Mouse (Mus musculus) lung, embryonic 16.5 days (tissue): Measurements from ENCODE around the gene Rora. TPM values are rescaled to one million over a fixed set of nuclear protein-coding genes. Genes with fewer than 3 reads are reported as not detected.

Source experiments
- ATAC-seq: fragments of 200-750 bp; cut with Nextera tagmentation; 2 replicates; pipeline ENCODE4 v1.8.0; 2017; ENCODE audit warnings: low read depth, mild to moderate bottlenecking, moderate library complexity
- H3K27ac ChIP-seq: fragments of 300-500 bp; sonication (generic); 2 replicates; pipeline ENCODE4 v1.5.1; 2014; ENCODE audit warnings: mild to moderate bottlenecking, control low read depth, low read length
- H3K27me3 ChIP-seq: fragments of 300-500 bp; sonication (generic); 2 replicates; pipeline ENCODE4 v1.6.1; 2014; ENCODE audit warnings: low read depth, low read length, mixed read lengths; ENCODE audit not compliant: control insufficient read depth, insufficient read depth
- H3K36me3 ChIP-seq: fragments of 300-500 bp; sonication (generic); 2 replicates; pipeline ENCODE4 v1.6.1; 2014; ENCODE audit warnings: low read length; ENCODE audit not compliant: control insufficient read depth, insufficient read depth
- H3K4me1 ChIP-seq: fragments of 300-500 bp; sonication (generic); replicated peaks from 2 replicates; pipeline ENCODE4 v1.6.1; 2014; ENCODE audit warnings: low read length, mixed read lengths; ENCODE audit not compliant: control insufficient read depth, insufficient read depth
- H3K4me2 ChIP-seq: fragments of 300-500 bp; sonication (generic); 2 replicates; pipeline ENCODE4 v1.6.1; 2014; ENCODE audit warnings: low read depth, low read length, control low read depth
- H3K4me3 ChIP-seq: fragments of 300-500 bp; sonication (generic); 2 replicates; pipeline ENCODE4 v1.5.1; 2014; ENCODE audit warnings: mild to moderate bottlenecking, low read length, control low read depth
- H3K9ac ChIP-seq: fragments of 300-500 bp; sonication (generic); 2 replicates; pipeline ENCODE4 v1.6.1; 2014; ENCODE audit warnings: low read length, control low read depth
- H3K9me3 ChIP-seq: fragments of 300-500 bp; sonication (generic); 2 replicates; pipeline ENCODE4 v1.6.1; 2016; ENCODE audit warnings: low read length; ENCODE audit not compliant: control insufficient read depth
- WGBS: fragments of 180-500 bp; shearing (Covaris S2); extraction: QIAGEN DNeasy Blood & Tissue Kit; methylation state at CpG from one replicate; pipeline ENCODE4 v1.1.7; 2014; 5-methylcytosine and 5-hydroxymethylcytosine counted together
- polyA plus RNA-seq: library from polyadenylated mRNA; unstranded; fragments of >200 nt; fragmentation: Nextera tagmentation; extraction: Ambion mirVana; gene quantifications from 2 replicates; pipeline ENCODE4 v1.2.1, GENCODE M21; 2015

Gene Rora
- polyA plus RNA-seq, 1 experiment from 2014 or later: 8.4 TPM

- 0 out of 2 replicates have a peak overlapping the region, but pooled peaks have one; percentile 11 for H3K4me2 ChIP-seq
- ATAC-seq: peak; percentile 94
Measured at GRCm38 (mm10) chr9:69259382-69259781, 605.8 kb downstream of the Rora start.

GRCm38 (mm10) chr9:69265151-69265550 is 611.6 kb downstream of the Rora start:
- H3K27ac ChIP-seq: no peak overlapping the region
- H3K4me3 ChIP-seq: no peak overlapping the region
- WGBS: 55% methylated on average over 7 of the region's 7 CpGs
- no peak overlapping the region for H3K9ac ChIP-seq
- H3K4me2 ChIP-seq: no peak overlapping the region
- H3K4me1 ChIP-seq: no peaks in the 10 kb centered on the region
- H3K36me3 ChIP-seq: no peaks in the 10 kb centered on the region
- peak; percentile 36; the same call in 1 of the 2 replicates for ATAC-seq
- H3K27me3 ChIP-seq: no peaks in the 10 kb centered on the region
- no peaks in the 10 kb centered on the region for H3K9me3 ChIP-seq

More at GRCm38 (mm10) chr9:69259382-69259781, 605.8 kb downstream of the Rora start:
- no peaks in the 10 kb centered on the region for H3K27me3 ChIP-seq
- no peak overlapping the region for H3K27ac ChIP-seq
- no peak overlapping the region for H3K4me3 ChIP-seq
- no peaks in the 10 kb centered on the region for H3K9me3 ChIP-seq
- H3K9ac ChIP-seq: no peak overlapping the region
- H3K4me1 ChIP-seq: no peaks in the 10 kb centered on the region; the same call in 1 of the 2 replicates
- 8% methylated on average over 9 of the region's 9 CpGs for WGBS
- no peaks in the 10 kb centered on the region for H3K36me3 ChIP-seq

GRCm38 (mm10) chr9:69270374-69270773 is 616.8 kb downstream of the Rora start:
- H3K4me1 ChIP-seq: no peaks in the 10 kb centered on the region; the same call in 1 of the 2 replicates
- H3K9ac ChIP-seq: no peak overlapping the region
- no peak overlapping the region for H3K4me3 ChIP-seq
- no peak overlapping the region for H3K27ac ChIP-seq
- H3K36me3 ChIP-seq: no peaks in the 10 kb centered on the region
- H3K27me3 ChIP-seq: no peaks in the 10 kb centered on the region
- no peaks in the 10 kb centered on the region for H3K9me3 ChIP-seq
- WGBS: 63% methylated on average over 8 of the region's 8 CpGs
- ATAC-seq: no peak
- no peak overlapping the region for H3K4me2 ChIP-seq

GRCm38 (mm10) chr9:69270931-69271330 is 617.3 kb downstream of the Rora start:
- Histone ChIP-seq H3K4me3 (no peak overlapping the region), H3K9ac (no peak overlapping the region), H3K27ac (no peak overlapping the region), H3K27me3 (no peaks in the 10 kb centered on the region), H3K9me3 (no peaks in the 10 kb centered on the region), H3K4me2 (no peak overlapping the region), H3K36me3 (no peaks in the 10 kb centered on the region), H3K4me1 (no peaks in the 10 kb centered on the region; the same call in 1 of the 2 replicates)
- 50% methylated on average over 7 of the region's 7 CpGs for WGBS
- no peak for ATAC-seq

GRCm38 (mm10) chr9:69272884-69273283 is 619.3 kb downstream of the Rora start:
- Histone ChIP-seq H3K36me3 (no peaks in the 10 kb centered on the region), H3K4me2 (no peak overlapping the region), H3K9me3 (no peaks in the 10 kb centered on the region), H3K27ac (no peak overlapping the region), H3K4me3 (no peak overlapping the region), H3K9ac (no peak overlapping the region), H3K4me1 (no peaks in the 10 kb centered on the region; the same call in 1 of the 2 replicates), H3K27me3 (no peaks in the 10 kb centered on the region)
- no peak for ATAC-seq
- 46% methylated on average over 9 of the region's 9 CpGs for WGBS

- ATAC-seq: no peak
- 64% methylated on average over 10 of the region's 10 CpGs for WGBS
- H3K36me3 ChIP-seq: no peaks in the 10 kb centered on the region
Measured at GRCm38 (mm10) chr9:69274766-69275485, 621.3 kb downstream of the Rora start.

GRCm38 (mm10) chr9:69277256-69277655 is 623.7 kb downstream of the Rora start:
- H3K36me3 ChIP-seq: no peaks in the 10 kb centered on the region
- no peak for ATAC-seq
- no peak overlapping the region for H3K9ac ChIP-seq
- no peaks in the 10 kb centered on the region for H3K9me3 ChIP-seq
- no peak overlapping the region for H3K4me3 ChIP-seq
- H3K4me1 ChIP-seq: no peaks in the 10 kb centered on the region; the same call in 1 of the 2 replicates
- H3K27me3 ChIP-seq: no peaks in the 10 kb centered on the region
- no peak overlapping the region for H3K27ac ChIP-seq
- WGBS: 50% methylated on average over 10 of the region's 10 CpGs
- H3K4me2 ChIP-seq: no peak overlapping the region

More at GRCm38 (mm10) chr9:69274766-69275485, 621.3 kb downstream of the Rora start:
- no peaks in the 10 kb centered on the region for H3K27me3 ChIP-seq
- no peak overlapping the region for H3K9ac ChIP-seq
- H3K4me1 ChIP-seq: no peaks in the 10 kb centered on the region; the same call in 1 of the 2 replicates
- no peaks in the 10 kb centered on the region for H3K9me3 ChIP-seq
- H3K4me3 ChIP-seq: no peak overlapping the region
- no peak overlapping the region for H3K4me2 ChIP-seq
- no peak overlapping the region for H3K27ac ChIP-seq

GRCm38 (mm10) chr9:69285011-69285410 is 631.4 kb downstream of the Rora start:
- Histone ChIP-seq H3K27ac (no peak overlapping the region), H3K4me3 (no peak overlapping the region), H3K4me1 (no peaks in the 10 kb centered on the region), H3K4me2 (no peak overlapping the region), H3K27me3 (no peaks in the 10 kb centered on the region), H3K36me3 (no peaks in the 10 kb centered on the region), H3K9ac (no peak overlapping the region), H3K9me3 (no peaks in the 10 kb centered on the region)
- WGBS: 76% methylated on average over 3 of the region's 3 CpGs
- no peak for ATAC-seq

DNA sequence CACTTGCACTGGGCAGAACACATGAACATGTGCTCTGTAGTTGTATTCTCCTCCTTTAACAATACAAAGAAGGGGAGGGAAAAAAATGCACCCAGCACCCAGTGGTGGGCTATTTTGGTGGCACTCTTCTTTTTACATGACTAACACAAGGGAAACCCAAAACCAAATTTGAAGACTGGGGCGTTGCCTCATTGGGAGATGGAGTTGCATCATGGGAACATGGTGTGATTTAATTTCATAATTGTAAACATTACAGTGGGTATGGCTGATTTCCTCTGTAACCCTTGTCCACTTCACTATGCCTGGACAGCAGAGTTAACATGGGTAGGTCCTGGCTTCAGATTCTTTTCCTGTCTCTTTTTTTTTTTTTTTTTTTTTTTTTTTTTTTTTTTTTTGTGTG is 634.5 kb downstream of the Rora start:
- no peak for ATAC-seq
- H3K27ac ChIP-seq: no peak overlapping the region
- peaks cover 12% of the 10 kb centered on the region; the same call in 1 of the 2 replicates for H3K4me1 ChIP-seq
- H3K4me2 ChIP-seq: no peak overlapping the region
- H3K9me3 ChIP-seq: no peaks in the 10 kb centered on the region
- no peak overlapping the region for H3K4me3 ChIP-seq
- peaks cover 6% of the 10 kb centered on the region for H3K27me3 ChIP-seq
- WGBS: 72% methylated on average over 1 of the region's 1 CpGs
- H3K36me3 ChIP-seq: no peaks in the 10 kb centered on the region
- no peak overlapping the region for H3K9ac ChIP-seq
